Mouse (Mus musculus) hindbrain, embryonic 16.5 days (tissue): ENCODE measurements at regions not wholly inside any gene's neighbourhood (a gene's known extent, or its start where the extent isn't known, plus 50 kb on each side); places are given as distances from the start of the nearest gene placed in this dataset.

Experiments used
- ATAC-seq: fragments of 200-750 bp; cut with Nextera tagmentation; 2 replicates; pipeline ENCODE4 v1.8.0; 2017; ENCODE audit warnings: moderate TSS enrichment, moderate library complexity
- H3K27ac ChIP-seq: fragments of 300-500 bp; sonication (generic); 2 replicates; pipeline ENCODE4 v1.5.1; 2014; ENCODE audit warnings: low read depth, mild to moderate bottlenecking, control low read depth, low read length, moderate library complexity
- H3K27me3 ChIP-seq: fragments of 300-500 bp; sonication (generic); replicated peaks from 2 replicates; pipeline ENCODE4 v1.6.1; 2014; ENCODE audit warnings: low read length; ENCODE audit not compliant: control insufficient read depth, insufficient read depth
- H3K36me3 ChIP-seq: fragments of 300-500 bp; sonication (generic); 2 replicates; pipeline ENCODE4 v1.6.1; 2014; ENCODE audit warnings: mild to moderate bottlenecking, low read length, moderate library complexity, mixed read lengths; ENCODE audit not compliant: control insufficient read depth, insufficient read depth
- H3K4me1 ChIP-seq: fragments of 300-500 bp; sonication (generic); 2 replicates; pipeline ENCODE4 v1.6.1; 2014; ENCODE audit warnings: low read depth, low read length; ENCODE audit not compliant: control insufficient read depth, insufficient read depth
- H3K4me2 ChIP-seq: fragments of 300-500 bp; sonication (generic); 2 replicates; pipeline ENCODE4 v1.6.1; 2014; ENCODE audit warnings: mild to moderate bottlenecking, low read length, control low read depth, moderate library complexity
- H3K4me3 ChIP-seq: fragments of 300-500 bp; sonication (generic); 2 replicates; pipeline ENCODE4 v1.5.1; 2014; ENCODE audit warnings: mild to moderate bottlenecking, low read length, control low read depth, moderate library complexity
- H3K9ac ChIP-seq: fragments of 300-500 bp; sonication (generic); 2 replicates; pipeline ENCODE4 v1.6.1; 2014; ENCODE audit warnings: low read depth, mild to moderate bottlenecking, control low read depth, low read length, moderate library complexity
- H3K9me3 ChIP-seq: fragments of 300-500 bp; sonication (generic); 2 replicates; pipeline ENCODE4 v1.6.1; 2014; ENCODE audit warnings: mild to moderate bottlenecking, low read length, moderate library complexity; ENCODE audit not compliant: control insufficient read depth
- WGBS: fragments of 180-500 bp; shearing (Covaris S2); extraction: QIAGEN DNeasy Blood & Tissue Kit; methylation state at CpG from one replicate; pipeline ENCODE4 v1.1.7; 2014; 5-methylcytosine and 5-hydroxymethylcytosine counted together

- 35% methylated on average over 5 of the region's 5 CpGs for WGBS
- peak; percentile 82 for ATAC-seq
These were observed 81.9 kb downstream of the Rpl14 start for GRCm38 (mm10) chr9:120653170-120653569.

DNA sequence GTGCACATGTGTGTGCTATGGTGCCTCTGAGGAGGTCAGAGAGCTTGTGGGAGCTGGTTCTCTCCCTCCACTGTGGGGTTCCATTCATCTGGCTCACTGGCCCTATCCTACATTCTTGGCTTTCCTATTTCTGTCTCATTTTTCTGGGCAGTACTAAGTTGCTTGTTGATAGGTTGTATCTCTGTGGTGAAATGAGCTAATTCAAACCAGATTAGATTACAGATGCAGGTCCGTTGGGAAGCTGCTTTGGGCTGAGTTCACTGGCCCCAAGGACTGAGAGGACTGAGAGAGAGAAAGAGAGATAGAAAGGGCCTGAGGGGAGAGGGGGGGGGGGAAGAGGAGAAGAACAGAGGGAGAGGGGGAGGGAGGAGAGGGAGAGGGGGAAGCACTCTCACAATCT is 83.5 kb downstream of the Rpl14 start:
- no peaks in the 10 kb centered on the region for H3K9me3 ChIP-seq
- no peak for ATAC-seq
- no peak overlapping the region for H3K4me2 ChIP-seq
- no peak overlapping the region for H3K4me3 ChIP-seq
- H3K36me3 ChIP-seq = no peaks in the 10 kb centered on the region
- WGBS = 59% methylated on average over 1 of the region's 1 CpGs
- H3K27ac ChIP-seq = no peak overlapping the region
- peaks cover 6% of the 10 kb centered on the region; the same call in 1 of the 2 replicates for H3K4me1 ChIP-seq
- H3K9ac ChIP-seq = no peak overlapping the region
- no peaks in the 10 kb centered on the region for H3K27me3 ChIP-seq

More at GRCm38 (mm10) chr9:120653170-120653569, 81.9 kb downstream of the Rpl14 start:
- Histone ChIP-seq H3K4me3 (no peak overlapping the region), H3K36me3 (no peaks in the 10 kb centered on the region), H3K27me3 (no peaks in the 10 kb centered on the region), H3K27ac (no peak overlapping the region), H3K9ac (no peak overlapping the region), H3K4me2 (no peak overlapping the region), H3K4me1 (peaks cover 6% of the 10 kb centered on the region; the same call in 1 of the 2 replicates), H3K9me3 (no peaks in the 10 kb centered on the region)

GRCm38 (mm10) chr9:120656976-120657375 is 85.7 kb downstream of the Rpl14 start:
- peaks cover 6% of the 10 kb centered on the region; the same call in 1 of the 2 replicates for H3K4me1 ChIP-seq
- no peaks in the 10 kb centered on the region for H3K9me3 ChIP-seq
- 18% methylated on average over 5 of the region's 6 CpGs for WGBS
- ATAC-seq = no peak
- H3K9ac ChIP-seq = no peak overlapping the region
- no peak overlapping the region for H3K4me3 ChIP-seq
- no peaks in the 10 kb centered on the region for H3K27me3 ChIP-seq
- no peak overlapping the region for H3K4me2 ChIP-seq
- H3K36me3 ChIP-seq = no peaks in the 10 kb centered on the region
- no peak overlapping the region for H3K27ac ChIP-seq

GRCm38 (mm10) chr9:120657786-120658185 is 86.5 kb downstream of the Rpl14 start:
- no peak for ATAC-seq
- Histone ChIP-seq H3K4me3 (no peak overlapping the region), H3K27me3 (no peaks in the 10 kb centered on the region), H3K27ac (no peak overlapping the region), H3K4me2 (no peak overlapping the region), H3K36me3 (no peaks in the 10 kb centered on the region), H3K9ac (no peak overlapping the region), H3K9me3 (no peaks in the 10 kb centered on the region), H3K4me1 (peaks cover 6% of the 10 kb centered on the region; the same call in 1 of the 2 replicates)

- H3K4me2 ChIP-seq = no peak overlapping the region
- H3K4me1 ChIP-seq = peaks cover 6% of the 10 kb centered on the region; the same call in 1 of the 2 replicates
- no peak overlapping the region for H3K27ac ChIP-seq
- H3K9ac ChIP-seq = no peak overlapping the region
- 78% methylated on average over 2 of the region's 2 CpGs for WGBS
- H3K27me3 ChIP-seq = no peaks in the 10 kb centered on the region
- no peaks in the 10 kb centered on the region for H3K9me3 ChIP-seq
- H3K4me3 ChIP-seq = no peak overlapping the region
- ATAC-seq = no peak
- no peaks in the 10 kb centered on the region for H3K36me3 ChIP-seq
These were observed 87.3 kb downstream of the Rpl14 start for GRCm38 (mm10) chr9:120658576-120658975.

DNA sequence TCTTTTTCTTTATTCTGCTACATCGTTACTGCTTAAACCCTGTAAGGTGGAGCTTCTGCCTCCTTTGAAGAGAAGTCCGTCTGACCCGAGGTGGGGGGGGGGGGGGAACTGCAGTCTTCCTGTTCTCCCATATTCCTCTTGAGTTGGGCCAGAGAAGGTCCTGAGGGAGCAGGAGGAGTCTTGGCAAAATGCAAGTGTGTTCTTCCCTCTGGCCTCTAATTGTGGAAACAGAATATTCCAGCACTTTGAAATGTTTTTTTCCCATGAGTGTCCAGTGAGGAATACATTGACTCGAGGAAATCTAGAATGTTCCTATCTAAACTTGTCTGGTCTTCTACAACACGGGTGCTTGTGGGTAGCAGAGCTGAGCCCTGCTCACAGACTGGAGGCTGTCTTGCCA is 90.0 kb downstream of the Rpl14 start:
- no peak for ATAC-seq
- no peak overlapping the region for H3K27ac ChIP-seq
- 74% methylated on average over 5 of the region's 5 CpGs for WGBS
- no peaks in the 10 kb centered on the region for H3K9me3 ChIP-seq
- H3K27me3 ChIP-seq = no peaks in the 10 kb centered on the region; the same call in 1 of the 2 replicates
- H3K4me1 ChIP-seq = no peaks in the 10 kb centered on the region
- no peak overlapping the region for H3K9ac ChIP-seq
- H3K36me3 ChIP-seq = no peaks in the 10 kb centered on the region
- no peak overlapping the region for H3K4me3 ChIP-seq
- no peak overlapping the region for H3K4me2 ChIP-seq

GRCm38 (mm10) chr9:120661641-120662227 is 90.5 kb downstream of the Rpl14 start:
- no peak overlapping the region for H3K27ac ChIP-seq
- no peaks in the 10 kb centered on the region for H3K4me1 ChIP-seq
- no peak overlapping the region for H3K4me3 ChIP-seq
- no peak overlapping the region for H3K4me2 ChIP-seq
- no peak overlapping the region for H3K9ac ChIP-seq
- ATAC-seq = no peak
- WGBS = 93% methylated on average over 7 of the region's 7 CpGs
- H3K27me3 ChIP-seq = no peaks in the 10 kb centered on the region; the same call in 1 of the 2 replicates
- H3K9me3 ChIP-seq = no peaks in the 10 kb centered on the region
- H3K36me3 ChIP-seq = no peaks in the 10 kb centered on the region

DNA sequence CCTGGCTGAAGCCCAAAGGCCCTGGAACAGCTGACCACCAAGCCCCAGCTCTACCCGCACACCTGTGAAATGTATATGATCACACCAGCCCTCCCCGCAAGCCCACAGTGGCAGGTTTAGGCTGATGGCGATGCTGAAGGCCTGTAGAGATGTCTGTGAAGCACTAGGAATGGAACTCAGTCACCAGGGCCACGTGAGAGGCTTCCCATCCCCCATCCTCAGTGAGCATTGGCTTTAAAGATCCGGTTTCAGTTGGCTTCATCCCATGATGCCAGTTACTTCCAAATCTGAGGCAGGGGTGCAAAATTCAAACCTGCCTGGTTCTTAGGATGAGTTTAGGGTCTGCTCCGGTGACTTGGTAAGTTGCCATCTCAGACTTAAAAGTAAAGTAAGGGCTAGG is 91.9 kb downstream of the Rpl14 start:
- H3K4me1 ChIP-seq = no peaks in the 10 kb centered on the region
- no peak overlapping the region for H3K4me2 ChIP-seq
- no peaks in the 10 kb centered on the region; the same call in 1 of the 2 replicates for H3K27me3 ChIP-seq
- H3K9ac ChIP-seq = no peak overlapping the region
- H3K36me3 ChIP-seq = no peaks in the 10 kb centered on the region
- no peak overlapping the region for H3K4me3 ChIP-seq
- WGBS = 63% methylated on average over 6 of the region's 6 CpGs
- H3K27ac ChIP-seq = no peak overlapping the region
- no peaks in the 10 kb centered on the region for H3K9me3 ChIP-seq
- no peak for ATAC-seq

- 90% methylated on average over 10 of the region's 10 CpGs for WGBS
- no peak overlapping the region for H3K4me2 ChIP-seq
- no peak overlapping the region for H3K27ac ChIP-seq
- H3K4me3 ChIP-seq = no peak overlapping the region
- ATAC-seq = no peak
- H3K27me3 ChIP-seq = no peaks in the 10 kb centered on the region; the same call in 1 of the 2 replicates
- H3K9me3 ChIP-seq = no peaks in the 10 kb centered on the region
- no peaks in the 10 kb centered on the region for H3K36me3 ChIP-seq
- H3K4me1 ChIP-seq = no peaks in the 10 kb centered on the region
- H3K9ac ChIP-seq = no peak overlapping the region
These were observed 92.8 kb downstream of the Rpl14 start for GRCm38 (mm10) chr9:120664086-120664485.
